Mouse (Mus musculus) spleen, postnatal 10 days (tissue): ENCODE measurements around the gene Gm13306.
"Not testable (repeated sequence)": the region's sequence is repeated elsewhere in the genome, so short reads cannot be mapped to it uniquely, and the experiment has no call there.

Source experiments
- DNase-seq, 2 experiments: peaks; one replicate each; pipeline ENCODE4 v3.0.0; 2021 to 2022; ENCODE audit warnings: low spot score in 2 of 2

The Gm13306 gene

DNA sequence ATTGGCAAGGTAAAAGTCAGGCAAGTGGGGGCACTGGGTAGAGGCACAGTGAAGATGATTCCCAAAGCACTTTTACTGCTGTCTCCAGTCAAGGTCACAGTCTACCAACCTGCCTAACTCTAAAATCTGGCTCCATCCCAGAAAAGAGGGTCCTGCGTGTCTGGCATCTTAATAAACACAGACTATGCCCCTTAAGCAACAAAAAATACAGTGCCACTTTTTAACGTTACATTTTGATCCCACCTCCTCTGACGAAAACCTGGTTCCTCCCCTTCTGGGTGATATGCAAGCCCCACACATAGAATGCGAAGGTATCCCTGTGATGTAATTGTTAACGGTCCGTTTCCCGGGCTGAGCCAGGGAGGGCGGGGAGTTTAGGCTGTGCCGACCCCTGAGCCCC is at the start of gene Gm13306:
Gene Gm13306 (plus strand): TSS at position 301 of the 400 bp plus-strand sequence.
- DNase-seq, result not testable (repeated sequence)

DNA sequence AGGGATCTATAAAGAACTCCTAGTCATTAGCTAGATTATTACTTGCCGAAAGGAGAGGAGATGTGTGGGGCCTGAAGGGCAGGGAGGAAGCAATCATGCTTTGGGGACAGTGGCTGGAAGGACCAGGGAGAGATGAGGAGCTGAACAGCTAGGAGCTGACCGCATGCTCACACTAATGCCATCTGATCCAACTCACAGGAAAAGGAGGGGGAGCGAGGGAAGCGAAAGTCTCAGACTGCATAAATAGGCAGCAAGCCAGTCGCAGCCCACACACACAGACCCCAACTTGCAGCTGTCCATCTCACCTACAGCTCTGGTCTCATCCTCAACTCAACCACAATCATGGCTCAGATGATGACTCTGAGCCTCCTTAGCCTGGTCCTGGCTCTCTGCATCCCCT is 38.7 kb upstream of the Gm13306 start, which contains the start of gene Gm13304:
Gene Gm13304 (plus strand): TSS at position 301 of the 400 bp plus-strand sequence.
- not testable (repeated sequence) for DNase-seq

DNA sequence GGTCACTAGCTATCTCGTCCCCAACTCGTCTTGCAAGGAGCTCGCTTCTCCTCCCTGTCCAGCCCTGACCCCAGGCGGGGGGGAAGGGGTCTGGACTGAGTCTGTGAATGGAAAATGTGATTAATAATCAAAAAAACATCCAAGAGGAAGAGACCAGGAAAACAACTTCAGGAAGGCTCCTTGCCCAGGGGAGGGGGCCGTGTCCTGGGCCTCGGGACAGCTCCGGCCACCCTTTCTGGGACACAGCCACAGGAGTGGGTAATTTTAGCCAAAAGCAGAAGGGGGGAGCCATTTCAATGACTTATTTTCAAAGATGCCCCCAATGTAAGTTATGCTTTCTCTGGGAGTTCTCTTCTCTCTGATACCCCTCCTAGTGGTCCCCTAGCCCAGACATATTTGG is 15.3 kb downstream of the Gm13306 start, which contains the start of gene Gm13305:
Gene Gm13305 (minus strand): TSS at position 101 of the 400 bp plus-strand sequence.
- not testable (repeated sequence) for DNase-seq

DNA sequence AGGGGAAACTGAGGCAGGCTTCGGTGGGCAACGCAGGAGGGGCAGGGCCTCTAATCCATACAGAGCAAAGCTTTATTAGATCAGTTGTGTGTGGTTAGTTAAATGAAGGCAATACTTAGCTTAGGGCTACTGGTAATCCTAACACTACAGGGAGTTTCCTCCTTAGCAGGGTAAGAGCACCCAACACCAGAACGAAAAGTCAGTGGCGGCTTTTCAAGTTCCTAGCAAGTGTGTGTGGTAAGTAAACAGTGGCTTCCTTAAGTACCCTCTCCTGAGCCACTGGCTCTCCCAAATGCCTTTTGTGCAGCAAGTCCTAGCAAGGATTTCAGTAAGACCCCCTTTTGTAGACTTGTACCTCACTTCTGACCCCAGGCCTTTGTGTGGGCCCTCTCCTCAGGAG is 25.0 kb downstream of the Gm13306 start:
- DNase-seq, result not testable (repeated sequence)

DNA sequence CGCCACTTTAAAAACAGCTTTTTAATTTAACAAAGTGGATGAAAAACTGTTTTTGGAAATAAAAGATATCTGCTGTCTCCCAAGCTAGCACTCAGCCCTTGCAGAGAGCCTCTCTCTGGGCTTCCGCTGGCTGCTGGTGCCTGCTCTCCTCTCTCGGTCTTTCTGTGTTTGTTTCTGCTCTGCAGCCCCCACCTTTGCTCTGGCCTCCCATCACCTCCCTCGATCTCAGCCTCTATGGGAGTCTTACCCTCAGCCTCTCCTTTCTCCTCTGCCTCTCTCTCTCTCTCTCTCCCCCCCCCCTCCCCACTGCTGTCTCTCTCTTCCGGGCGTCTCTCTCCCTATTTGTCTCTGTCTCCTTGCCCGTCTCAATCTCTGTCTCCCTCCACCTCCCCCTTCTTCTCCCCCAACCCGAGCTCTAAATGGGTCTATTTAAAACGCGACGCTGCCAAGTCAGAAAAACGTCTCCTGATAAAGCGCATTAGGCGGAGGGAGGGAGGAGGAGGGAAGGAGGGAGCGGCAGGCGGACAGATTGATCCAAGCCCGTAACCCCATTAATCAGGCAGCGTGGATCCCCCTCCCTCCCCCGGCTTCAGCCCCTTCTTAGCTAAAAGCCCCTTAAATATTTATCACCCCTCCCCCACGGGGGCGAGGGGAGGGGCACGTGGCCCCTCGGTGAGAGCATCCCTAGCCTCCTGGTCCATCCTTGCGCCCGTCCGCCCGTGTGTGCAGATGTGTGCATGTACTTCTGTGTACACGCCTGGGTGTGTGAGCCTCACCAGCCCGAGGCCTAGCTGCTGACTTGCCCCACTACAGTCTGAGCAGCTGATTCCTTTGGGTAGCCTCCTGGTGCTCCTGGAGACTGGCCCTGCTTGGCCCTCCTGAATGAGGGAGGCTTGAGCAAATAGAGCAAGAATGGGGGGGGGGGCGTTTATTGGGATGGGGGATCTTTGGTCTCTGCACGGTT is 30.3 kb downstream of the Gm13306 start:
- DNase-seq, result not testable (repeated sequence)

DNA sequence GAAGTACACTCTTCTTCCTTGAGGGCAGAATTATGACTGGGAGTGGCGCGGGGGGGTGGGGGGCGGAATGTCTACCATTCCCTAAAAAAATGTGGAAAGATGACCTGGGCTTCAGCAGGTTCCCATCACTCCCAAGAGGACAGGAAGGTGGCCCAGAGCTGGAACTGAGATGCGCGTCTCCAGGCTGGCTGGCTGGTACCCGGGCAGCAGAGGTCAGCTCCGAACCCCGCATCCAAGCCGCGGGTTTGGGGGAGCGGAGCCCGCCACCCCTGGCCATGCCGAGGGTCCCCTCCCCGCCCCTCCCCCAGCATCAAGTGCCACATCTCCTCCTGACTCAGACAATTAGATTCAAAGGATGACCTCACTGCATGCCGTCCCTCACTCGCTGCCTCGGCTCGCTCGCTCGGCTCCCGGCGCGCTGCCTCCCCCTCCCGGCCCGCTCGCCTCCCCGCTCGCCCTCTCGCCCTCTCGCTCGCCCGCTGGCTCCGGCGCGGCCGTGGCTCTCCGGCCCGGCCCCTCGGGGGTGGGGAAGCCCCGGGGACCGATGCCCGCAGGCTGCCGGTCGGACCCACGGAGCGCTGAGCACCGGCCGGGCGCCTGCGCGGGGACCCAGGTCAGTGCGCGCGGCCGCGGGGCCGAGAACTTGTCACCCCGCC is 31.2 kb downstream of the Gm13306 start:
- DNase-seq, result not testable (repeated sequence)

DNA sequence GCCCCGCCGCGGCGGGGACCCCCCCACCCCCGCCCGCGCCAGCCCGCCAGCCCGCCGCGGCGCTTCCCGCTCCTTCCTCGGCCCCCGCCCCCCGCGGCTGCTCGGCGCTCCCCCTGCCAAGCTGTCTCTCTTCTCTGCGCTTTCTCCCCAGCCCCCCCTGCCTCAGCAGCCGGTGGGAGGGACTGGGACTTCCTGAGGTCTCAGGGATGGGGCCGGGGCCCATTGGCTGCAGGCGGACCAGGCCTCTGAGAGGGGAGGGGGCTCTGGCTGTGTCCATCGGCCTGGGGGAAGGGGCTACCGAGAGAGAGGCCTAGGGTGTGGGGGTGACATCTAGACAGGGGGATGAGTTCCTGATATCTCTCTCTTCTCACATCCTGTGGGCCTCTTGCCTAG is 31.7 kb downstream of the Gm13306 start:
- not testable (repeated sequence) for DNase-seq
